Mouse (Mus musculus): ENCODE results near the gene Pofut1.
"Not testable (repeated sequence)": the region's sequence is repeated elsewhere in the genome, so short reads cannot be mapped to it uniquely, and the experiment has no call there.

Pofut1 gene

GRCm38 (mm10) chr2:153239021-153239859 lies 2.1 kb upstream of the Pofut1 start:
- no peak for DNase-seq (ENCODE audit: low spot score)

- no peak for DNase-seq (ENCODE audit: low spot score)
Measured at GRCm38 (mm10) chr2:153239860-153240480, 1.4 kb upstream of the Pofut1 start.

GRCm38 (mm10) chr2:153240701-153241235 lies 565 bp upstream of the Pofut1 start:
- DNase-seq (ENCODE audit: low spot score): no peak

- DNase-seq (ENCODE audit: low spot score): no peak
Measured at GRCm38 (mm10) chr2:153242156-153242555, 823 bp downstream of the Pofut1 start.

- no peak for DNase-seq (ENCODE audit: low spot score)
Measured at GRCm38 (mm10) chr2:153249751-153250150, 8.4 kb downstream of the Pofut1 start.

GRCm38 (mm10) chr2:153256604-153257003 lies 15.3 kb downstream of the Pofut1 start:
- no peak for DNase-seq (ENCODE audit: low spot score)

- no peak for DNase-seq (ENCODE audit: low spot score)
Measured at GRCm38 (mm10) chr2:153259030-153259863, 17.9 kb downstream of the Pofut1 start.

- DNase-seq (ENCODE audit: low spot score): no peak
Measured at GRCm38 (mm10) chr2:153259864-153260674, 18.7 kb downstream of the Pofut1 start.

- DNase-seq (ENCODE audit: low spot score): no peak
Measured at GRCm38 (mm10) chr2:153263053-153263452, 21.7 kb downstream of the Pofut1 start.

GRCm38 (mm10) chr2:153267331-153267730 lies 26.0 kb downstream of the Pofut1 start:
- DNase-seq (ENCODE audit: low spot score): no peak

GRCm38 (mm10) chr2:153270231-153270915 lies 29.0 kb downstream of the Pofut1 start:
- DNase-seq (ENCODE audit: low spot score): not testable (repeated sequence)

- DNase-seq (ENCODE audit: low spot score): not testable (repeated sequence)
Measured at GRCm38 (mm10) chr2:153274200-153274918, 33.0 kb downstream of the Pofut1 start.

- DNase-seq (ENCODE audit: low spot score): no peak
Measured at GRCm38 (mm10) chr2:153274919-153275247, 33.5 kb downstream of the Pofut1 start.

GRCm38 (mm10) chr2:153275577-153275976 lies 34.2 kb downstream of the Pofut1 start:
- DNase-seq (ENCODE audit: low spot score): not testable (repeated sequence)

- DNase-seq (ENCODE audit: low spot score): no peak
Measured at GRCm38 (mm10) chr2:153276440-153276839, 35.1 kb downstream of the Pofut1 start.

GRCm38 (mm10) chr2:153276846-153277245 lies 35.5 kb downstream of the Pofut1 start:
- not testable (repeated sequence) for DNase-seq (ENCODE audit: low spot score)

GRCm38 (mm10) chr2:153278357-153278756 lies 37.0 kb downstream of the Pofut1 start:
- no peak for DNase-seq (ENCODE audit: low spot score)

- DNase-seq (ENCODE audit: low spot score): no peak
Measured at GRCm38 (mm10) chr2:153283919-153284318, 42.6 kb downstream of the Pofut1 start.

GRCm38 (mm10) chr2:153286524-153286923 lies 45.2 kb downstream of the Pofut1 start:
- no peak for DNase-seq (ENCODE audit: low spot score)

GRCm38 (mm10) chr2:153287835-153288234 lies 46.5 kb downstream of the Pofut1 start:
- no peak for DNase-seq (ENCODE audit: low spot score)
